Mouse (Mus musculus) CH12.LX (cell line): ENCODE data around the gene Arl6ip6. TPM values are rescaled to one million over a fixed set of nuclear protein-coding genes. Genes with fewer than 3 reads are reported as not detected.

Experiments
- DNase-seq: peaks from one replicate; pipeline ENCODE4 v3.0.0-alpha.2; 2013; ENCODE audit errors: extremely low read depth
- H3K27ac ChIP-seq: 2 replicates; pipeline ENCODE4 v1.5.1; 2012; ENCODE audit warnings: low read depth, mild to moderate bottlenecking, control low read depth, moderate library complexity; ENCODE audit not compliant: insufficient read depth
- H3K27me3 ChIP-seq: replicated peaks from 2 replicates; pipeline ENCODE3; 2012; ENCODE audit warnings: inconsistent platforms
- H3K36me3 ChIP-seq, 2 experiments: replicated peaks in 1 of 2; 2 replicates each; pipeline versions ENCODE3 to v1.6.1; 2012; ENCODE audit warnings: inconsistent platforms in 1 of 2, low read length in 1 of 2, mild to moderate bottlenecking in 1 of 2, mixed read lengths in 1 of 2, moderate library complexity in 1 of 2; ENCODE audit not compliant: control insufficient read depth in 1 of 2, insufficient read depth in 1 of 2
- H3K4me1 ChIP-seq, 2 experiments: 2 replicates each; pipeline ENCODE4 v1.6.1; 2012; ENCODE audit warnings: inconsistent platforms in 1 of 2, moderate library complexity in 1 of 2; ENCODE audit not compliant: insufficient read depth in 2 of 2, control insufficient read depth in 1 of 2
- H3K4me2 ChIP-seq: 2 replicates; pipeline ENCODE4 v1.6.1; 2012; ENCODE audit warnings: low read depth, mild to moderate bottlenecking, control low read depth; ENCODE audit not compliant: poor library complexity, insufficient read depth, severe bottlenecking
- H3K4me3 ChIP-seq, 3 experiments: fragments of 150-350 bp in 1 of 3; sonication (generic) in 1 of 3; replicated peaks in 1 of 3; 2 replicates each; pipeline versions ENCODE3 to v1.5.1; 2011 to 2012; ENCODE audit warnings: low read depth in 2 of 3, low read length in 2 of 3, mild to moderate bottlenecking in 2 of 3, moderate library complexity in 2 of 3, control low read depth in 1 of 3, improper control_type of control experiment in 1 of 3, inconsistent platforms in 1 of 3, mixed read lengths in 1 of 3; ENCODE audit not compliant: poor library complexity in 1 of 3
- H3K79me2 ChIP-seq: replicated peaks from 2 replicates; pipeline ENCODE4 v1.6.1; 2012; ENCODE audit warnings: mild to moderate bottlenecking, moderate library complexity; ENCODE audit not compliant: control insufficient read depth, poor library complexity, insufficient read depth, severe bottlenecking; ENCODE audit errors: extremely low read depth
- H3K9ac ChIP-seq: 2 replicates; pipeline ENCODE4 v1.6.1; 2012; ENCODE audit warnings: low read depth, mild to moderate bottlenecking, control low read depth, moderate library complexity; ENCODE audit not compliant: insufficient read depth
- H3K9me3 ChIP-seq: replicated peaks from 2 replicates; pipeline ENCODE3; 2012; ENCODE audit warnings: low read length, inconsistent platforms, mixed read lengths
- CHD2 ChIP-seq: IDR thresholded peaks from 2 replicates; pipeline ENCODE4 v1.6.1; 2011; ENCODE audit warnings: low read length, improper control_type of control experiment
- CTCF ChIP-seq, 2 experiments: IDR thresholded peaks in 1 of 2; conservative IDR thresholded peaks in 1 of 2; 2 replicates each; pipeline ENCODE4 v1.5.1; 2011 to 2012; ENCODE audit warnings: low read depth in 2 of 2, low read length in 2 of 2, improper control_type of control experiment in 1 of 2, inconsistent platforms in 1 of 2, mild to moderate bottlenecking in 1 of 2, moderate library complexity in 1 of 2
- ELF1 ChIP-seq: IDR thresholded peaks from 2 replicates; pipeline ENCODE4 v1.6.1; 2014; ENCODE audit warnings: low read depth, mild to moderate bottlenecking, inconsistent platforms, low read length, improper control_type of control experiment
- EP300 ChIP-seq: IDR thresholded peaks from 2 replicates; pipeline ENCODE4 v1.6.1; 2011; ENCODE audit warnings: low read length, improper control_type of control experiment
- IRF4 ChIP-seq: IDR thresholded peaks from 2 replicates; pipeline ENCODE4 v1.6.1; 2014; ENCODE audit warnings: low read depth, mild to moderate bottlenecking, inconsistent platforms, low read length, improper control_type of control experiment
- MAFK ChIP-seq: IDR thresholded peaks from 2 replicates; pipeline ENCODE4 v1.6.1; 2011; ENCODE audit warnings: low read length, improper control_type of control experiment; ENCODE audit not compliant: insufficient replicate concordance
- MAX ChIP-seq: IDR thresholded peaks from 2 replicates; pipeline ENCODE4 v1.6.1; 2011; ENCODE audit warnings: low read length, improper control_type of control experiment
- MAZ ChIP-seq: IDR thresholded peaks from 2 replicates; pipeline ENCODE4 v1.6.1; 2012; ENCODE audit warnings: low read depth, mild to moderate bottlenecking, inconsistent platforms, low read length, improper control_type of control experiment, moderate library complexity
- MEF2A ChIP-seq: IDR thresholded peaks from 2 replicates; pipeline ENCODE4 v1.6.1; 2014; ENCODE audit warnings: low read depth, mild to moderate bottlenecking, inconsistent platforms, low read length, improper control_type of control experiment, borderline replicate concordance
- MXI1 ChIP-seq: IDR thresholded peaks from 2 replicates; pipeline ENCODE4 v1.6.1; 2011; ENCODE audit warnings: mild to moderate bottlenecking, low read depth, low read length, improper control_type of control experiment
- MYC ChIP-seq: IDR thresholded peaks from 2 replicates; pipeline ENCODE4 v1.6.1; 2011; ENCODE audit warnings: low read depth, mild to moderate bottlenecking, improper control_type of control experiment, low read length
- POLR2A ChIP-seq: IDR thresholded peaks from 2 replicates; pipeline ENCODE4 v1.6.1; 2011; ENCODE audit warnings: low read depth, mild to moderate bottlenecking, improper control_type of control experiment, low read length
- RAD21 ChIP-seq: IDR thresholded peaks from 2 replicates; pipeline ENCODE4 v1.6.1; 2011; ENCODE audit warnings: low read depth, mild to moderate bottlenecking, low read length, improper control_type of control experiment, moderate library complexity
- RCOR1 ChIP-seq: conservative IDR thresholded peaks from 2 replicates; pipeline ENCODE4 v1.6.1; 2012; ENCODE audit warnings: low read depth, mild to moderate bottlenecking, inconsistent platforms, low read length, improper control_type of control experiment
- SMC3 ChIP-seq: IDR thresholded peaks from 2 replicates; pipeline ENCODE4 v1.6.1; 2011; ENCODE audit warnings: low read depth, low read length, improper control_type of control experiment
- USF1 ChIP-seq: IDR thresholded peaks from 2 replicates; pipeline ENCODE4 v1.6.1; 2014; ENCODE audit warnings: low read depth, mild to moderate bottlenecking, inconsistent platforms, low read length, improper control_type of control experiment
- ZC3H11A ChIP-seq: IDR thresholded peaks from 2 replicates; pipeline ENCODE4 v1.6.1; 2012; ENCODE audit warnings: low read depth, mild to moderate bottlenecking, inconsistent platforms, low read length, improper control_type of control experiment
- ZNF384 ChIP-seq: IDR thresholded peaks from 2 replicates; pipeline ENCODE4 v1.6.1; 2012; ENCODE audit warnings: low read depth, low read length, improper control_type of control experiment, inconsistent platforms
- dilution Hi-C: fragments of 300-500 bp; cut with MboI; formaldehyde crosslinking; loops from 2 replicates; pipeline ENCODE4 v1.14.3; 2020; ENCODE audit warnings: low sequenced_read_pairs; ENCODE audit not compliant: extremely low pct_unique_long_range_greater_than_20kb, extremely low pct_ligation_motif_present
- in situ Hi-C: fragments of 300-500 bp; cut with MboI; formaldehyde crosslinking; loops from 3 replicates; pipeline ENCODE4 v1.14.3; 2019; ENCODE audit warnings: low sequenced_read_pairs, low pct_ligation_motif_present, low pct_unique_long_range_greater_than_20kb, mixed read lengths
- polyA plus RNA-seq: library from polyadenylated mRNA; unstranded; fragments of >175 nt; gene quantifications from 2 replicates; pipeline ENCODE4 v1.2.1, GENCODE M21; 2012; ENCODE audit warnings: low read depth; ENCODE audit not compliant: insufficient read length
- total RNA-seq, 2 experiments: library from RNA; depleted of rRNA; stranded (reverse); fragments of 300-350 nt in 1 of 2; fragments of >200 nt in 1 of 2; gene quantifications; 2 replicates each; pipeline ENCODE4 v1.2.3; 2012 to 2014

Arl6ip6 gene
- total and polyA plus RNA-seq, 3 experiments, result 29.1 to 54.4 (median 47.8) TPM

DNA sequence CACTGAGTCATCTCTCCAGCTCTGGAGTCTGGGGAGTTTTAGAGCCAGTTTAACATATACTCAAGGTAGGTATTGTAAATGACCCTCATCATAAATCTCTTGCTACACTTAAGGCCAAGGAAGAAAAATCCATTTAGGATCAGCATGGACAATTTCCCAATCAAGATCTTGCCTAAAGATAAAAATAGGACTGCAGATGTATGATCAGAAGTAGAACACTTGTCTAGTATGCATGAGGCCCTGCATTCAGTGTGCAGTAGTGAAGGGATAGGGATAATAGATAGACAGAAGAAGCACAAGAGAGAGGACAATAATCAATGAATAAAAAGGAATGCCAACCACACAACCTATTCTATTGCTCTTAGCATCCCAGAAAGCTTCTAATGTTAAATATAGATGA lies 11.7 kb upstream of the Arl6ip6 start:
- Histone ChIP-seq H3K4me3 (no peak overlapping the region), H3K4me2 (no peak overlapping the region), H3K9me3 (no peaks in the 10 kb centered on the region)

DNA sequence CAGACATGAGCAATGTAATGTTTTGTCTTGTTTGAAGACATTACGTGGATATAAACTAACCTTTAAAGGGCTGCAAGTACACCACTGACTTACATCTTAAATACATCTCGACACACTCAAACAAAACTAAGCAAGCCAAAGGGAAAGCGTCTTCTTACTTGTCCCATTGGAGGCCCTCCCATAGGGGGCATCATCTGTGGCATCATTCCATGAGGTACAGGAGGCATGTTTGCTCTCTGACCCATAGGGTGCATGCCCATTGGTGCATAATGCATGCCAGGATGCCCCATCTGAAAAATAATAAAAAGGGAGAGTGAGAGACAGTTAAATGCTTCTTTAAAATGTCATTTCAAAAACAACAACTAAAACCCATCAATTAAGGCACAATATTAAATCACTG lies 1.7 kb upstream of the Arl6ip6 start:
- DNase-seq, result peak; percentile 74
- Histone ChIP-seq H3K4me2 (peak overlapping the region; percentile 98), H3K9me3 (no peaks in the 10 kb centered on the region), H3K9ac (peak overlapping the region; percentile 98), H3K27ac (no peak overlapping the region), H3K27me3 (no peaks in the 10 kb centered on the region), H3K79me2 (peaks cover 44% of the 10 kb centered on the region), H3K4me3 (peak overlapping the region; percentile 54 to 90 (median 90)), H3K4me1 (peaks cover 0 to 28% of the 10 kb centered on the region in 2 experiments; a peak in 2 of 4 replicates), H3K36me3 (peaks cover 2 to 31% of the 10 kb centered on the region in 2 experiments)
- dilution Hi-C loops (no loop called here), in situ Hi-C loops (no loop called here)
- TF ChIP-seq CTCF (conservative IDR thresholded peaks at IDR 0.05 in 1 of 2, IDR thresholded peaks at IDR 0.05 in 1 of 2; ENCODE audit: low read depth in 2 of 2, low read length in 2 of 2), result peak in 1 of 2 experiments; percentile 52; a peak in 2 of 4 replicates
- TF ChIP-seq ZC3H11A, result no peak
- TF ChIP-seq MYC, result peak; percentile 74
- peak; percentile 36; the same call in 1 of the 2 replicates for TF ChIP-seq MXI1
- TF ChIP-seq IRF4, result no peak
- TF ChIP-seq MAX, result 0 out of 2 replicates have a peak, but pooled peaks have one; percentile 34

More for the DNA sequence above, 11.7 kb upstream of the Arl6ip6 start:
- Histone ChIP-seq H3K27me3 (no peaks in the 10 kb centered on the region), H3K4me1 (peaks cover 0 to 11% of the 10 kb centered on the region in 2 experiments; a peak in 2 of 4 replicates), H3K27ac (no peak overlapping the region), H3K9ac (no peak overlapping the region), H3K79me2 (peaks cover 23% of the 10 kb centered on the region), H3K36me3 (peaks cover 10 to 41% of the 10 kb centered on the region in 2 experiments)
- in situ Hi-C loops, result no loop called here
- dilution Hi-C loops, result no loop called here
- TF ChIP-seq ZC3H11A, result no peak
- no peak for TF ChIP-seq USF1
- no peak for TF ChIP-seq EP300
- no peak for TF ChIP-seq MAZ
- no peak for TF ChIP-seq CTCF (conservative IDR thresholded peaks at IDR 0.05 in 1 of 2, IDR thresholded peaks at IDR 0.05 in 1 of 2; ENCODE audit: low read depth in 2 of 2, low read length in 2 of 2)
- TF ChIP-seq RCOR1, result no peak
- no peak for TF ChIP-seq POLR2A
- no peak for TF ChIP-seq ZNF384
- TF ChIP-seq RAD21, result no peak
- TF ChIP-seq ELF1, result no peak
- TF ChIP-seq MEF2A, result no peak
- no peak for TF ChIP-seq MAFK
- TF ChIP-seq CHD2, result no peak
- no peak for TF ChIP-seq SMC3
- DNase-seq, result no peak
